Mouse (Mus musculus): Measurements from ENCODE around the gene Igf1r. TPM values are rescaled to one million over a fixed set of nuclear protein-coding genes. Genes with fewer than 3 reads are reported as not detected.

The Igf1r gene
- polyA plus RNA-seq, 1 experiment from 2014 or later: 6.8 TPM

- no peak overlapping the region for H3K9ac ChIP-seq (ENCODE audit: low read length)
- no peak for DNase-seq (ENCODE audit: low spot score)
- no peaks in the 10 kb centered on the region for H3K36me3 ChIP-seq (ENCODE audit: control insufficient read depth, insufficient read depth, low read length)
- no peak overlapping the region for H3K4me2 ChIP-seq (replicated peaks; ENCODE audit: low read depth)
- TF ChIP-seq CTCF (IDR thresholded peaks at IDR 0.05; ENCODE audit: low read depth) (no peak), EP300 (optimal IDR thresholded peaks at IDR 0.05) (no peak)
- 94% methylated on average over 4 of the region's 4 CpGs for WGBS
- H3K27me3 ChIP-seq (ENCODE audit: control insufficient read depth, insufficient read depth, low read length): no peaks in the 10 kb centered on the region
- H3K4me1 ChIP-seq (replicated peaks; ENCODE audit: control insufficient read depth, insufficient read depth): no peaks in the 10 kb centered on the region
- no peak overlapping the region for H3K4me3 ChIP-seq (ENCODE audit: low read depth, low read length)
- H3K27ac ChIP-seq (replicated peaks): no peak overlapping the region
- no peak for ATAC-seq (ENCODE audit: low FRiP score, low TSS enrichment)
- no peaks in the 10 kb centered on the region for H3K9me3 ChIP-seq (ENCODE audit: control insufficient read depth, low read length)
These were observed 158.9 kb downstream of the Igf1r start for GRCm38 (mm10) chr7:68111532-68111931.

GRCm38 (mm10) chr7:68112582-68112981, 160.0 kb downstream of the Igf1r start:
- Histone ChIP-seq H3K27ac (replicated peaks) (no peak overlapping the region), H3K4me1 (replicated peaks; ENCODE audit: control insufficient read depth, insufficient read depth) (no peaks in the 10 kb centered on the region), H3K4me3 (ENCODE audit: low read depth, low read length) (no peak overlapping the region), H3K4me2 (replicated peaks; ENCODE audit: low read depth) (no peak overlapping the region), H3K9me3 (ENCODE audit: control insufficient read depth, low read length) (no peaks in the 10 kb centered on the region), H3K9ac (ENCODE audit: low read length) (no peak overlapping the region), H3K36me3 (ENCODE audit: control insufficient read depth, insufficient read depth, low read length) (no peaks in the 10 kb centered on the region), H3K27me3 (ENCODE audit: control insufficient read depth, insufficient read depth, low read length) (no peaks in the 10 kb centered on the region)
- DNase-seq (ENCODE audit: low spot score) (no peak), ATAC-seq (ENCODE audit: low FRiP score, low TSS enrichment) (no peak)
- TF ChIP-seq CTCF (IDR thresholded peaks at IDR 0.05; ENCODE audit: low read depth) (no peak), EP300 (optimal IDR thresholded peaks at IDR 0.05) (no peak)
- 55% methylated on average over 8 of the region's 8 CpGs for WGBS

- H3K27me3 ChIP-seq (ENCODE audit: control insufficient read depth, insufficient read depth, low read length): no peaks in the 10 kb centered on the region
- DNase-seq (ENCODE audit: low spot score) (no peak), ATAC-seq (ENCODE audit: low FRiP score, low TSS enrichment) (no peak)
- WGBS: 62% methylated on average over 5 of the region's 5 CpGs
- no peak overlapping the region for H3K9ac ChIP-seq (ENCODE audit: low read length)
- no peaks in the 10 kb centered on the region for H3K4me1 ChIP-seq (replicated peaks; ENCODE audit: control insufficient read depth, insufficient read depth)
- no peak overlapping the region for H3K4me3 ChIP-seq (ENCODE audit: low read depth, low read length)
- H3K9me3 ChIP-seq (ENCODE audit: control insufficient read depth, low read length): no peaks in the 10 kb centered on the region
- no peak overlapping the region for H3K27ac ChIP-seq (replicated peaks)
- no peak overlapping the region for H3K4me2 ChIP-seq (replicated peaks; ENCODE audit: low read depth)
- H3K36me3 ChIP-seq (ENCODE audit: control insufficient read depth, insufficient read depth, low read length): no peaks in the 10 kb centered on the region
- TF ChIP-seq CTCF (IDR thresholded peaks at IDR 0.05; ENCODE audit: low read depth): no peak
- TF ChIP-seq EP300 (optimal IDR thresholded peaks at IDR 0.05): no peak
These were observed 161.7 kb downstream of the Igf1r start for GRCm38 (mm10) chr7:68114364-68114763.

- Histone ChIP-seq H3K9me3 (ENCODE audit: control insufficient read depth, low read length) (no peaks in the 10 kb centered on the region), H3K9ac (ENCODE audit: low read length) (no peak overlapping the region), H3K36me3 (ENCODE audit: control insufficient read depth, insufficient read depth, low read length) (no peaks in the 10 kb centered on the region), H3K27me3 (ENCODE audit: control insufficient read depth, insufficient read depth, low read length) (no peaks in the 10 kb centered on the region), H3K4me1 (replicated peaks; ENCODE audit: control insufficient read depth, insufficient read depth) (no peaks in the 10 kb centered on the region), H3K4me2 (replicated peaks; ENCODE audit: low read depth) (no peak overlapping the region), H3K4me3 (ENCODE audit: low read depth, low read length) (no peak overlapping the region), H3K27ac (replicated peaks) (no peak overlapping the region)
- DNase-seq (ENCODE audit: low spot score) (no peak), ATAC-seq (ENCODE audit: low FRiP score, low TSS enrichment) (no peak)
- WGBS: 79% methylated on average over 21 of the region's 21 CpGs
- no peak for TF ChIP-seq CTCF (IDR thresholded peaks at IDR 0.05; ENCODE audit: low read depth)
- TF ChIP-seq EP300 (optimal IDR thresholded peaks at IDR 0.05): no peak
These were observed 162.5 kb downstream of the Igf1r start for GRCm38 (mm10) chr7:68114983-68115715.

- Histone ChIP-seq H3K4me3 (ENCODE audit: low read depth, low read length) (no peak overlapping the region), H3K4me2 (replicated peaks; ENCODE audit: low read depth) (no peak overlapping the region), H3K9me3 (ENCODE audit: control insufficient read depth, low read length) (no peaks in the 10 kb centered on the region), H3K27me3 (ENCODE audit: control insufficient read depth, insufficient read depth, low read length) (no peaks in the 10 kb centered on the region), H3K4me1 (replicated peaks; ENCODE audit: control insufficient read depth, insufficient read depth) (no peaks in the 10 kb centered on the region), H3K36me3 (ENCODE audit: control insufficient read depth, insufficient read depth, low read length) (no peaks in the 10 kb centered on the region), H3K27ac (replicated peaks) (no peak overlapping the region), H3K9ac (ENCODE audit: low read length) (no peak overlapping the region)
- TF ChIP-seq EP300 (optimal IDR thresholded peaks at IDR 0.05) (no peak), CTCF (IDR thresholded peaks at IDR 0.05; ENCODE audit: low read depth) (no peak)
- WGBS: 73% methylated on average over 5 of the region's 5 CpGs
- ATAC-seq (ENCODE audit: low FRiP score, low TSS enrichment) (no peak), DNase-seq (ENCODE audit: low spot score) (no peak)
These were observed 164.9 kb downstream of the Igf1r start for GRCm38 (mm10) chr7:68117567-68117966.

- 64% methylated on average over 2 of the region's 2 CpGs for WGBS
- Histone ChIP-seq H3K36me3 (ENCODE audit: control insufficient read depth, insufficient read depth, low read length) (no peaks in the 10 kb centered on the region), H3K4me2 (replicated peaks; ENCODE audit: low read depth) (no peak overlapping the region), H3K4me1 (replicated peaks; ENCODE audit: control insufficient read depth, insufficient read depth) (no peaks in the 10 kb centered on the region), H3K27me3 (ENCODE audit: control insufficient read depth, insufficient read depth, low read length) (no peaks in the 10 kb centered on the region), H3K4me3 (ENCODE audit: low read depth, low read length) (no peak overlapping the region), H3K9ac (ENCODE audit: low read length) (no peak overlapping the region), H3K27ac (replicated peaks) (no peak overlapping the region), H3K9me3 (ENCODE audit: control insufficient read depth, low read length) (no peaks in the 10 kb centered on the region)
- ATAC-seq (ENCODE audit: low FRiP score, low TSS enrichment) (no peak), DNase-seq (ENCODE audit: low spot score) (no peak)
- TF ChIP-seq CTCF (IDR thresholded peaks at IDR 0.05; ENCODE audit: low read depth) (no peak), EP300 (optimal IDR thresholded peaks at IDR 0.05) (no peak)
These were observed 165.4 kb downstream of the Igf1r start for GRCm38 (mm10) chr7:68117981-68118380.
